Comparison of ENCODE assay signal across 8 mouse cellular contexts in the genomic region with DNA sequence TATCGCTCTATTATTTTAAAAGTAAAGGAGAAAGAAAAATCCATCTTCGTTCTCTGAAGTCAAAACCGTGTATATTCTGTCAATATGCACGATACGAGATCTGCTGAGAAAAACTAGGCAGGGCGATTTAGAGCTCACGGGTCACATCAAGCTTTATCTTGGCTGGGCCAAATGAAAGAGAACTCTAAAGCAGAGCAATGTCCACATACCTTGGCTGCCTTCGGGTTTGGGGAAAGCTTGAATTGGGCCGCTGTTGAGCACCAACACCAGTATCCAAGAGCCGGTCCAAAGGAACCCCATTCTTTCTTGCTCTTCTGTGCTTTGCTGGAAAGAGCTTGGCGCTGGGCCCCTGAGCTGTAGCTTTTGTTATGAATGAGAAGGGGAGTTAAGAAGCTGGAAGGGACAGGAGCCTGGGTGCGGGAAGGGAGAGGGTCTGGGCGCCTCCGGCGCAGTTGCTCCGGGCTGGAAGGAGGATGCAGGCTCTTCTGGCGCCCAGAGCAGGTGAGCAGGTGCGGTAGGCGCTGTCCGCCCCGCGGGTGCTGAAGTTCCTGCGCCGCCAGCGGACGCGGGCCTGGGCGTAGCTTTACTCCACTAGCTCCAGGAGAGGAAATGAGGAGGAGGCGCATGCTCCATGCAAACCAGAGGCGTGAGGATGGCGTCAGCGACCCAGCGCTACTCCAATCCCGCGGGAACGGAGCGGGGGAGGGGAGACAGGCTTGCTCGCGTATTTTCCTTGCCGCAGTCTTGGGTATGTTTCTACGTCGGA. TPM values are rescaled to one million over a fixed set of nuclear protein-coding genes. Genes with fewer than 3 reads are reported as not detected.
DNase-seq lines count a peak whose midpoint lies in the region; ATAC-seq and TF ChIP-seq lines count a peak whose summit lies in the region.

A gene (minus strand): TSS at position 631 of the 766 bp plus-strand sequence.

- H3K36me3 ChIP-seq in intestine, postnatal 0 days (ENCODE audit: control insufficient read depth, insufficient read depth) = no peaks in the 10 kb centered on the region
- no peaks in the 10 kb centered on the region for H3K36me3 ChIP-seq in midbrain, embryonic 11.5 days (ENCODE audit: control insufficient read depth, insufficient read depth, low read length)
- no peaks in the 10 kb centered on the region for H3K36me3 ChIP-seq in small intestine, adult 2 months (ENCODE audit: control insufficient read depth, insufficient read depth, low read length)

- intact Hi-C loops in left cerebral cortex, postnatal 14 days (cut with DNase I) = no loop called here

- no peaks in the 10 kb centered on the region for H3K27me3 ChIP-seq in intestine, postnatal 0 days (replicated peaks; ENCODE audit: control insufficient read depth, insufficient read depth, low read length)
- H3K27me3 ChIP-seq in midbrain, embryonic 11.5 days (ENCODE audit: control insufficient read depth, insufficient read depth, low read length) = no peaks in the 10 kb centered on the region
- no peaks in the 10 kb centered on the region for H3K27me3 ChIP-seq in small intestine, adult 2 months (ENCODE audit: control insufficient read depth, insufficient read depth, low read length)

- H3K27ac ChIP-seq in intestine, postnatal 0 days (ENCODE audit: low read depth, low read length) = no peak within 1 kb of the TSS
- 0 out of 2 replicates have a peak within 1 kb of the TSS, but pooled peaks have one; percentile 1 for H3K27ac ChIP-seq in midbrain, embryonic 11.5 days (ENCODE audit: low read depth, low read length)
- no peak within 1 kb of the TSS for H3K27ac ChIP-seq in small intestine, adult 2 months (ENCODE audit: insufficient read depth, low read depth, low read length)

- H3K4me1 ChIP-seq in intestine, postnatal 0 days (replicated peaks; ENCODE audit: control insufficient read depth, insufficient read depth, low read length) = 0 out of 2 replicates have a peak, but pooled peaks cover 5% of the 10 kb centered on the region
- 0 out of 2 replicates have a peak, but pooled peaks cover 3% of the 10 kb centered on the region for H3K4me1 ChIP-seq in midbrain, embryonic 11.5 days (ENCODE audit: control insufficient read depth, insufficient read depth, low read length)
- peaks cover 2% of the 10 kb centered on the region for H3K4me1 ChIP-seq in small intestine, adult 2 months (ENCODE audit: control insufficient read depth, insufficient read depth, insufficient read length, low read length)

- peak; percentile 76 for ATAC-seq in intestine, postnatal 0 days
- ATAC-seq in midbrain, embryonic 11.5 days (ENCODE audit: low FRiP score) = peak; percentile 100

- TF ChIP-seq POLR2A in small intestine, adult 2 months (IDR thresholded peaks at IDR 0.05; ENCODE audit: low read depth, low read length) = no peak

- TF ChIP-seq CTCF in intestine, postnatal 0 days (IDR thresholded peaks at IDR 0.05; ENCODE audit: low read depth) = no peak
- no peak for TF ChIP-seq CTCF in small intestine, adult 2 months (IDR thresholded peaks at IDR 0.05; ENCODE audit: extremely low read depth, insufficient read length, insufficient replicate concordance, low read depth, low read length)

- H3K9ac ChIP-seq in intestine, postnatal 0 days (ENCODE audit: low read depth, low read length) = no peak within 1 kb of the TSS
- peak within 1 kb of the TSS; percentile 56 for H3K9ac ChIP-seq in midbrain, embryonic 11.5 days (ENCODE audit: low read length)

- H3K4me3 ChIP-seq in intestine, postnatal 0 days (ENCODE audit: low read depth, low read length) = peak within 1 kb of the TSS; percentile 17
- H3K4me3 ChIP-seq in midbrain, embryonic 11.5 days (ENCODE audit: low read depth, low read length) = peak within 1 kb of the TSS; percentile 40
- H3K4me3 ChIP-seq in small intestine, adult 2 months (ENCODE audit: low read depth, low read length) = 0 out of 2 replicates have a peak within 1 kb of the TSS, but pooled peaks have one; percentile 1

- no peaks in the 10 kb centered on the region for H3K9me3 ChIP-seq in intestine, postnatal 0 days (ENCODE audit: control insufficient read depth)
- no peaks in the 10 kb centered on the region for H3K9me3 ChIP-seq in midbrain, embryonic 11.5 days (ENCODE audit: control insufficient read depth, low read length)

- DNase-seq in adrenal gland, postnatal 14 days = peak; percentile 82
- peak; percentile 94 for DNase-seq in embryo, embryonic 11 days
- peak; percentile 42 to 62 for DNase-seq in gastrocnemius, postnatal 4 days (ENCODE audit: low spot score in 2 of 2)
- DNase-seq in left cerebral cortex, postnatal 14 days (ENCODE audit: low spot score in 2 of 2) = peak; percentile 96 to 97
- peak; percentile 99 for DNase-seq in midbrain, embryonic 11.5 days (ENCODE audit: low spot score, missing footprints)
- no peak for DNase-seq in spleen, postnatal 36 days (ENCODE audit: low spot score in 2 of 2)

- 10% methylated on average over 42 of the region's 42 CpGs for WGBS in intestine, postnatal 0 days
- WGBS in midbrain, embryonic 11.5 days = 6% methylated on average over 42 of the region's 42 CpGs
- WGBS in small intestine, adult 2 months = 13% methylated on average over 42 of the region's 42 CpGs

- H3K4me2 ChIP-seq in intestine, postnatal 0 days (replicated peaks; ENCODE audit: low read depth) = peak within 1 kb of the TSS; percentile 54
- peak within 1 kb of the TSS; percentile 49 for H3K4me2 ChIP-seq in midbrain, embryonic 11.5 days

RNA-seq across cellular contexts. Expression of the gene that starts here (rescaled TPM):
- 22.4 and 29.5 TPM in 2 replicates for total RNA-seq in adrenal gland, postnatal 14 days (2021)
- 1 to 10 TPM; 4.3 to 7.1 TPM for total RNA-seq in gastrocnemius, postnatal 4 days (2021)
- 6.6 and 6.7 TPM in 2 replicates for polyA plus RNA-seq in intestine, postnatal 0 days (2015; fragmentation: Nextera tagmentation; extraction: Ambion mirVana)
- total RNA-seq in left cerebral cortex, postnatal 14 days (2021) = 100 to 1,000 TPM; 317 to 336 TPM
- polyA plus RNA-seq in midbrain, embryonic 11.5 days (2014; fragmentation: Nextera tagmentation; extraction: Ambion mirVana) = 63.1 and 73.8 TPM in 2 replicates
- 1.9 and 6.0 TPM in 2 replicates for polyA plus RNA-seq in small intestine, adult 2 months (2012; rRNA removed)

Comparison
In these comparisons a context has a peak if more than half of its experiments do, and no peak if none do; other contexts are left out.
1. RNA of the gene that starts here (total RNA-seq): 317 to 336 TPM in left cerebral cortex, postnatal 14 days; 22.4 to 29.5 TPM in adrenal gland, postnatal 14 days and 4.3 to 7.1 TPM in gastrocnemius, postnatal 4 days; every median in the first group is over 10 times any median in the second.
2. DNase-seq: peak in adrenal gland, postnatal 14 days (single experiment), embryo, embryonic 11 days (single experiment), gastrocnemius, postnatal 4 days (2 of 2), left cerebral cortex, postnatal 14 days (2 of 2) and midbrain, embryonic 11.5 days (single experiment); none in spleen, postnatal 36 days (0 of 2).
3. Peak in every context shown above with its lines, with median percentiles within 50 percentile points of each other: H3K4me3 ChIP-seq.